Mouse (Mus musculus): Measurements from ENCODE around the gene Atg16l1. TPM values are rescaled to one million over a fixed set of nuclear protein-coding genes. Genes with fewer than 3 reads are reported as not detected.

The Atg16l1 gene
- polyA plus RNA-seq (2015; fragmentation: Nextera tagmentation; extraction: Ambion mirVana): 36.3 and 36.8 TPM in 2 replicates

DNA sequence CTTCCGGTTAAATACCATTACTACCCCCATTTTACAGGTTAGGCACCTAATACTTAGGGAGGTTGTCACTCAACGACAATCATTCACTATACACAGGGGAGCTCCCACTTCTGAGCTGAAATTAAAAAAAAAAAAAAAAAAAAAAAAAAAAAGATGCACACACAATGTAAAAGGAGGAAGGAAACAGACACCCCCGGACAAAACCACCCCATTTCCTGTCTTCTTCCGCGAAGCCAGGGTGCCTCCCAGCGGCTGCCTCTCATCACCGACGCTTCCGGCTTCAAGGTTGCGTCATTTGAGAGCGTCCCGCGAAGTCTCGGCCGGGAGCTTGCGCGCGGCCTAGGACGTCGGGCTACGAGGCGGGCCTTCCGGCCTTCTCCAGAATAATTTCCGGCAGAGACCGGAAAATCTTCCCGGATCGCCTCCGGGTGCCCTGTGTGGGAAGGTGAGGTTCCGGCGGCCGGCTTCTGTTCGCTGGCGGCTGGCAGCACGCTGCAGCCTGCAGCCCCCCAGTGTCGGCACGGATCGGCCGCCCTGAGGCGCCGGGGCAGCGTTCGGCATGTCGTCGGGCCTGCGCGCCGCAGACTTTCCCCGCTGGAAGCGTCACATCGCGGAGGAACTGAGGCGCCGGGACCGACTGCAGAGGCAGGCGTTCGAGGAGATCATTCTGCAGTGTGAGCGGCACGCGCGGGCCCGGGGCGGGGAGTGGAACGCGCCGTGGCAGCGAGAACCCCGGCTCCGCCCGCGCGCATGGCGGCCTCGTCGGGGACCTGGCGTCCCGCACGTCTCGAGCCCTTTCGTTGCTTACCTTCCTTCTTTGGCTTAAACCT, at the start of gene Atg16l1:
TSS of gene Atg16l1 (plus strand) at position 230 of the 830 bp plus-strand sequence.
- H3K27ac ChIP-seq: peak within 1 kb of the TSS; percentile 91
- H3K27me3 ChIP-seq: no peaks in the 10 kb centered on the region; the same call in 1 of the 2 replicates
- H3K4me3 ChIP-seq: peak within 1 kb of the TSS; percentile 99
- peak; percentile 96 for ATAC-seq (ENCODE audit: insufficient number of reproducible peaks, insufficient read depth, low FRiP score, low TSS enrichment, low read depth)
- peaks cover 19% of the 10 kb centered on the region for H3K36me3 ChIP-seq
- H3K4me2 ChIP-seq: peak within 1 kb of the TSS; percentile 77
- H3K9ac ChIP-seq: peak within 1 kb of the TSS; percentile 98
- 1% methylated on average over 79 of the region's 79 CpGs for WGBS
- H3K9me3 ChIP-seq: no peaks in the 10 kb centered on the region
- H3K4me1 ChIP-seq: peaks cover 11% of the 10 kb centered on the region

DNA sequence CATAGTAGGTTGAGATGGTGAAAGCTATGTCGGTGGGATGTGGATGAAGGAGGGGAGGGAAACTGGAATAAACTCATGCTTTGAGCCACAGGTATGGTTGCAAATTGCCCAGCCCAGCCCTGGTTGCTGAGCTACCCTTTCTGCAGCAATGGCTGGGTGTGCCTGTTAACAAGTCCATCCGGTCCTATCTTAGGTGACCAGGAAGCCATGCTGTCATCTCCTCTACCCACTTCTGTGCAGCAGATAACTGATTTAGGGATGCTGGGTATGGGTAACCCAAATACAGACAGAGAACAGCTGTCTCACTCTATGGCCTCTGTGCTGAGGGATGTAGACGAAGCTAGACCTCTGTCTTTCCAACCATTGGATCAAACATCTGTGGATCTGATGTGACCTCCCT, 49.3 kb upstream of the Atg16l1 start:
- ATAC-seq (ENCODE audit: insufficient number of reproducible peaks, insufficient read depth, low FRiP score, low TSS enrichment, low read depth): no peak
- WGBS: 87% methylated on average over 3 of the region's 3 CpGs
- no peaks in the 10 kb centered on the region for H3K27me3 ChIP-seq

DNA sequence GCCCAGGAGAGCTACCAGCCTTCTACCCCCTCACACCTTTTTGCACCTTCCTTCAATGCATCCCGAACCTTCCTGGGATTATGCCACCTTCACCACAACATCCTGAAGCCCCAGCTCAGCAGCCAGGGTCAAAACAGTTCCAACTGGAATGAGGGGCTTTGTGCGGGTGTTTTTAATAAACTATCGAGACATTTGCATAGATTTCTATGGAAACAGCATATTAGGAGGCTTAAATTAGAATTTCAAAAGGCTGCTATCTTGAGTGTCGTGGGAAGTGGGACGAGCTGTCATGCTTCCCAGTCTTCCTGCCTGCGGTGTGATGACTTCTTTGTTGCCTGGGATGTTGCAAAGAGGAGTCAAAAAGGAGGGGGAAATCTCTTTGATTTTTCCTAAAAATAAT, 46.6 kb upstream of the Atg16l1 start:
- Histone ChIP-seq H3K4me3 (no peak overlapping the region), H3K9me3 (0 out of 2 replicates have a peak, but pooled peaks cover 6% of the 10 kb centered on the region), H3K36me3 (no peaks in the 10 kb centered on the region), H3K27me3 (no peaks in the 10 kb centered on the region), H3K27ac (no peak overlapping the region), H3K4me2 (no peak overlapping the region), H3K9ac (no peak overlapping the region), H3K4me1 (no peaks in the 10 kb centered on the region)
- no peak for ATAC-seq (ENCODE audit: insufficient number of reproducible peaks, insufficient read depth, low FRiP score, low TSS enrichment, low read depth)
- WGBS: 68% methylated on average over 6 of the region's 6 CpGs

More for the DNA sequence above, 49.3 kb upstream of the Atg16l1 start:
- Histone ChIP-seq H3K4me1 (no peaks in the 10 kb centered on the region), H3K9me3 (0 out of 2 replicates have a peak, but pooled peaks cover 6% of the 10 kb centered on the region), H3K36me3 (no peaks in the 10 kb centered on the region), H3K4me2 (no peak overlapping the region), H3K4me3 (no peak overlapping the region), H3K27ac (no peak overlapping the region), H3K9ac (no peak overlapping the region)

DNA sequence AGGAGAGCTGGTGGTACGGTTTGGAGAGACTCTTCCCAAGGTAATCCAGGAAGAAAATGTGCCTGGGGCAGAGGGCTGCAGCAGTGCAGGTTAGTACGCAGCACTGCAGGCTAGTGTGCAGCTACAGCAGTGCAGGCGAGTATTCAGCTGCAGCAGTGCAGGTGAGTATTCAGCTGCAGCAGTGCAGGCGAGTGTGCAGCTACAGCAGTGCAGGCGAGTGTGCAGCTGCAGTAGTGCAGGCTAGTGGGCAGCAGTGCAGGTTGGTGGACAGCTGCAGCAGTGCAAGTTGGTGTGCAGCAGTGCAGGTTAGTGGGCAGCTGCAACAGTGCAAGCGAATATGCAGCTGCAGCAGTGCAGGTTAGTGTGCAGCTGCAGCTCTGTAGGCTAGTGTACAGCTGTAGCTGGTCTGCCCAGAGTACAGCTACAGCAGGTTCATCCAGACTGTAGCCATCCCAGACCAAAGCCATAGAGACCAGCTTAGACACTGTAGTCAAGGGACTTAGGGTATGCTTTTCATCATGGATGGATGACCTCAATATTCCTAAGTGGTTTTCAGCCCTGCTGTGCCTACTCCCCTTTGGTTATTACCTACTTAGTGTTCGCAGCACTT, 45.9 kb upstream of the Atg16l1 start:
- no peak for ATAC-seq (ENCODE audit: insufficient number of reproducible peaks, insufficient read depth, low FRiP score, low TSS enrichment, low read depth)
- 0 out of 2 replicates have a peak, but pooled peaks cover 6% of the 10 kb centered on the region for H3K9me3 ChIP-seq
- H3K4me3 ChIP-seq: no peak overlapping the region
- no peaks in the 10 kb centered on the region for H3K4me1 ChIP-seq
- 77% methylated on average over 7 of the region's 7 CpGs for WGBS
- H3K9ac ChIP-seq: no peak overlapping the region
- no peaks in the 10 kb centered on the region for H3K36me3 ChIP-seq
- H3K27me3 ChIP-seq: no peaks in the 10 kb centered on the region
- no peak overlapping the region for H3K4me2 ChIP-seq
- H3K27ac ChIP-seq: no peak overlapping the region

DNA sequence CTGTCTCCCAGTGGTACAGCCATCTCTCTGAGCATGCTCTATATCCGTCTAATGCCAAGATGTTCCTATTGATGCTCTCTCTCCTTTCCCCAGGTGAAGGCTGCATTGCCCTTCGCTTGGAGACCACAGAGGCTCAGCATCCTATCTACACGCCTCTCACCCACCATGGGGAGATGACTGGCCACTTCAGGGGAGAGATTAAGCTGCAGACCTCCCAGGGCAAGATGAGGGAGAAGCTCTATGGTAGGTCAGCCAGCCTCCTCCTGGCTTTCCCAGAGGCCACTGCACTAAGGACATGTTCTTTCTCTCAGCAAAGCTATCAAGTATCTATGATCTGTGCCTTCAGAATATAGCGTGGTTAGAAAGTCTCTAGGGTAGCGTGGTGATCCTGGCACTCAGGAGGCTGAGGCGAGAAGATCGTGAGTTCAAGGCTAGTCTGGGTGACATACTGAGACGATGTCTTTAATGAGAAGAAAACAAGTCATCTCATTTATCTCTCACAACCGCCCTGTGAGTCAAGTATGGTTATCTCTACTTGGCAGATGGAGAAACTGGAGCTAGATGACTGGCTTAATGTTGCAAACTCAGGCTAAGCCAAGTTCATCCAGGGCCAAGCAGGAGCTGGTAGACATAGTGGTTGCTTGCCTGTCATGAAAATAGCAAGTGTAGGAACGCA, 43.6 kb upstream of the Atg16l1 start:
- Histone ChIP-seq H3K27ac (no peak overlapping the region), H3K4me3 (no peak overlapping the region), H3K4me1 (no peaks in the 10 kb centered on the region), H3K9ac (no peak overlapping the region), H3K27me3 (no peaks in the 10 kb centered on the region), H3K4me2 (no peak overlapping the region), H3K9me3 (0 out of 2 replicates have a peak, but pooled peaks cover 6% of the 10 kb centered on the region), H3K36me3 (no peaks in the 10 kb centered on the region)
- no peak for ATAC-seq (ENCODE audit: insufficient number of reproducible peaks, insufficient read depth, low FRiP score, low TSS enrichment, low read depth)
- 84% methylated on average over 10 of the region's 10 CpGs for WGBS

DNA sequence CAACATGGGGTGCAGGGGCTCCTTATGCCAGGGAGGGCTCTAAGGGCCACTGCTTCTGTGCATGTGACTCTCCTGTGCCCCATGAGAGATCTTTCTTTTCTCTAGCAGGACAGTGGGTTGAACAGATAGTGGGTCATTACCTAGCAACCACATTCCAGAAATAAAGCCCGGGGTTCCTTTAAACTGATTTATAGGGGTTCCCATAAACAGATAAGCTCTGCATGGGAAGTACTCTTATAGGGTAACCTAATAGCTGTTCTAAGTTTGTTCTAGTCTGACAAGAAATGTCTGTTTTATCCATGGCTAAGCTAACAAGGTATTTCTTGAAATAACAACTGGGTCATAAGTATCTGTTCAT, 43.1 kb upstream of the Atg16l1 start:
- Histone ChIP-seq H3K4me1 (no peaks in the 10 kb centered on the region), H3K27me3 (no peaks in the 10 kb centered on the region), H3K9me3 (0 out of 2 replicates have a peak, but pooled peaks cover 6% of the 10 kb centered on the region), H3K4me3 (no peak overlapping the region), H3K9ac (no peak overlapping the region), H3K4me2 (no peak overlapping the region), H3K27ac (no peak overlapping the region), H3K36me3 (no peaks in the 10 kb centered on the region)
- WGBS: 88% methylated on average over 1 of the region's 1 CpGs
- no peak for ATAC-seq (ENCODE audit: insufficient number of reproducible peaks, insufficient read depth, low FRiP score, low TSS enrichment, low read depth)

DNA sequence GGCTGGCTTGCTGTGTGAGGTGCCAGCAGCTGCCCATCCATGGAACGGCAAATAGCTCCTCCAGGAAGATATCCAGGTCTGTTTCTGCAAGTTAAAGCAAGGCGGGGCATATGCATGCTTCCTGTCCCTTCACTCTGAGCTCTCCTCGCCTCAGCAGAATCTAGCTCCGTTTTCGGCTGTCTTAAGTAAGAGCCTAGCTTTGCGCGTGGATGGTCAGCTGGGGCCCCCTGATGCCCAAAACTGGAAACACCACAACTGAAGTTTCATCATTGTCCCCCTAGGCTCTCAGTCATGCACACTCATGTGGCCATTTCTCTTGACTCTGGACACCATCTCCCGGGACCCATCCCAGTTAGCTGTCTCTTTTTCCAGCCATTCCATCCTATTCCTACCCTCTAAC, 34.3 kb upstream of the Atg16l1 start:
- Histone ChIP-seq H3K27me3 (0 out of 2 replicates have a peak, but pooled peaks cover 2% of the 10 kb centered on the region), H3K4me1 (peaks cover 3% of the 10 kb centered on the region; the same call in 1 of the 2 replicates), H3K36me3 (no peaks in the 10 kb centered on the region), H3K27ac (no peak overlapping the region), H3K9me3 (0 out of 2 replicates have a peak, but pooled peaks cover 3% of the 10 kb centered on the region), H3K9ac (0 out of 2 replicates have a peak overlapping the region, but pooled peaks have one; percentile 27), H3K4me3 (no peak overlapping the region), H3K4me2 (no peak overlapping the region)
- 29% methylated on average over 8 of the region's 8 CpGs for WGBS
- ATAC-seq (ENCODE audit: insufficient number of reproducible peaks, insufficient read depth, low FRiP score, low TSS enrichment, low read depth): no peak

DNA sequence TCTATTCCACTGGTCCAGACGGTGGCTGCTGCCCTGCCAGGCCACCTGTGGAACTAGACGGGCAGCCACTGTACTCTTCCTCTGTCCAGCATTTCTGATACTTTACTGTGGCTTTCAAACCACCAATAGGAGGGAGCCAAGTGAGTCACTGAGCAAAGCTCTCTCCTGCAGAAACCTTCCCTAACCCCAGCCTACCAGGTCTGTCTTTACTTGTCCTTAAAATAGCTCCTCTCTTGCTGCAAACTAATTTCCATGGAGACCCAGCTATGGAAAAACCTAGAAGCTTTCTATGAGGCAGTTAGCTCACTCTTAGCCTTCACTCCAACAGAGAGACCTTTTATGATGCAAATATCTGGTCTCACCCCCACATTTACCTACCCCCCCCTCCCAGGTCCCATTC, 33.6 kb upstream of the Atg16l1 start:
- no peak overlapping the region for H3K4me2 ChIP-seq
- 0 out of 2 replicates have a peak, but pooled peaks cover 2% of the 10 kb centered on the region for H3K27me3 ChIP-seq
- H3K27ac ChIP-seq: no peak overlapping the region
- H3K9me3 ChIP-seq: 0 out of 2 replicates have a peak, but pooled peaks cover 3% of the 10 kb centered on the region
- ATAC-seq (ENCODE audit: insufficient number of reproducible peaks, insufficient read depth, low FRiP score, low TSS enrichment, low read depth): no peak
- no peak overlapping the region for H3K4me3 ChIP-seq
- H3K9ac ChIP-seq: no peak overlapping the region
- peaks cover 3% of the 10 kb centered on the region; the same call in 1 of the 2 replicates for H3K4me1 ChIP-seq
- no peaks in the 10 kb centered on the region for H3K36me3 ChIP-seq
- 29% methylated on average over 2 of the region's 2 CpGs for WGBS

DNA sequence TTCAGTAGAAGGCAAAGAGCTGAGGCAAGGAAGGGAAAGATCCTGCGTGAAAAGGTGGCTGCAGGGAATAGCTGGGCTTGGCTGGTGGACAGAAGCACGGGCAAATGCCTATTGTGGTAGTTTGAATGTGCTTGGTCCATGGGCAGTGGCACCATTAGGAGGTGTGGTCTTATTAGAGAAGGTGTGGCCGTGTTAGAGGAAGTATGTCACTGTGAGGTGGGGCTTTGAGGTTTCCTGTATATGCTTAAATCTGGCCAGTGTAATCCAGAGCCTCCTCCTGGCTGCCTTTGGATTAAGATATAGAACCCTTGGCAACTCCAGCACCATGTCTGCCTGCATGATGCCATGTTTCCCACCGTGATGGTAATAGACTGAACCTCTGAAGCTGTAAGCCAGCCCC, 32.3 kb upstream of the Atg16l1 start:
- no peak for ATAC-seq (ENCODE audit: insufficient number of reproducible peaks, insufficient read depth, low FRiP score, low TSS enrichment, low read depth)
- H3K36me3 ChIP-seq: no peaks in the 10 kb centered on the region
- no peak overlapping the region for H3K27ac ChIP-seq
- 72% methylated on average over 4 of the region's 4 CpGs for WGBS
- H3K4me2 ChIP-seq: no peak overlapping the region
- H3K4me3 ChIP-seq: no peak overlapping the region
- H3K27me3 ChIP-seq: no peaks in the 10 kb centered on the region
- 0 out of 2 replicates have a peak, but pooled peaks cover 3% of the 10 kb centered on the region for H3K9me3 ChIP-seq
- H3K4me1 ChIP-seq: peaks cover 3% of the 10 kb centered on the region; the same call in 1 of the 2 replicates
- H3K9ac ChIP-seq: no peak overlapping the region

DNA sequence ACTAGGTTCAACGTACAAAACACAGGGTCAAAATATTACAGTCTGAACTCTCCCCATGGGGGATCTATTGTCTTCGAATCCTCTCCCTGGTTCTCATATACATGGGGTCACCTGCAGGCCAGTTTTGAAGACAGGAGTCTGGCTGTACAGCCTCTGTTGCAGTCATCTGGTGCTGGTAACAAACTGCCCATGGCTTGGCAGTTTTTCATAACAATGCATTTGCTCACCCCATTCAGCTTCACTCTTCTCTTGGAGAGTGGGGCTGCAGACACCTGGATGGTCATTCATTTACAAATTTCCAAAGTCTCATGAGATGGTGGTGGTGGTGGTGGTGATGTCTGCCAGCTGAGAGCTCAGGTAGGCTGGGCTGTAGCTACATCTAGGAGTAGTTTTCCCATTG, 26.6 kb upstream of the Atg16l1 start:
- ATAC-seq (ENCODE audit: insufficient number of reproducible peaks, insufficient read depth, low FRiP score, low TSS enrichment, low read depth): no peak
- no peaks in the 10 kb centered on the region for H3K36me3 ChIP-seq
- 82% methylated on average over 2 of the region's 2 CpGs for WGBS
- no peaks in the 10 kb centered on the region for H3K27me3 ChIP-seq
- no peaks in the 10 kb centered on the region for H3K4me1 ChIP-seq
- H3K4me3 ChIP-seq: no peak overlapping the region
- H3K9ac ChIP-seq: no peak overlapping the region
- H3K9me3 ChIP-seq: 0 out of 2 replicates have a peak, but pooled peaks cover 3% of the 10 kb centered on the region
- no peak overlapping the region for H3K4me2 ChIP-seq
- no peak overlapping the region for H3K27ac ChIP-seq

DNA sequence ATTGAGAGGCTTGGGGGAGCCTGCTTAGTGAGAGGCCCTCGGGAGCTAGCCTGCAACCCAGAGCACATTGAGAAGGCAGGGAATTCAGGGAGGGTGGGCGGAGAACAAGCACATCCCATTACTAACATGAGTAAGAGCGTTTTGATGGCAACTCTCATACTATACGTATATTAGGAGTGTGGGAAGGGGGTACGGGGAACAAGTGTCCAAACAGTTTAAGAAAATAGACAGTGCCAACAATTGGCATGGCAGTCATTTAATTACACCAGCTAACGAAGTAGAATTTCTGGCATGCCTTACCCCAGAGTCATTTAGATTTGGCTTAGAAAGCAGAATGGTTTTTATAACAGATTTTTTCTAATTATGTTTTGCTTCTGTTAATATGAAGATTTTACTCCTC, 25.8 kb upstream of the Atg16l1 start:
- Histone ChIP-seq H3K4me3 (no peak overlapping the region), H3K36me3 (no peaks in the 10 kb centered on the region), H3K9ac (no peak overlapping the region), H3K9me3 (0 out of 2 replicates have a peak, but pooled peaks cover 3% of the 10 kb centered on the region), H3K27me3 (no peaks in the 10 kb centered on the region), H3K27ac (no peak overlapping the region), H3K4me1 (no peaks in the 10 kb centered on the region), H3K4me2 (no peak overlapping the region)
- 82% methylated on average over 6 of the region's 6 CpGs for WGBS
- no peak for ATAC-seq (ENCODE audit: insufficient number of reproducible peaks, insufficient read depth, low FRiP score, low TSS enrichment, low read depth)
